Mouse (Mus musculus): ENCODE data around the gene Mroh3. TPM values are rescaled to one million over a fixed set of nuclear protein-coding genes. Genes with fewer than 3 reads are reported as not detected.

Gene Mroh3
- total RNA-seq, 2 experiments from 2014 or later = 1.2 to 1.8 TPM

DNA sequence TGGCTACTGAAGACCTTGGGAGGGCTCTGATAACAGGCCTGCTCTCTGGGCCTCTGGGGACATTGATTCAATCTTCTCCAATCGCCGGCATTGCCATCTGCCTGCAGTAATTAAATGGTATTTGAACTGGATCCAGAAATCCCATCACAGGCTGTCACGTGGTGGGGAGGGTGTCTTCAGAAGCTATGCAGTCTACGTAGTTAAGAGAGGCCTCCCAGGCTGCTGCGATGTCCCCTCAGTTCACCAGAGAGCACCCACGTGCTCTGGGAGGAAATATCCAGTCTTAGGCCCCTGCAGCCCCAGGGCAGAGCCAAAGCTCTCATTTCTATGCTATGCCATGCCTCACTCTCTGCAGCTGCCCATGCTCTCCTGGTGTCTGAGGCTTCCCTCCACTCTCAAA is 70.3 kb downstream of the Mroh3 start:
- peak in 1 of 2 experiments; percentile 54 for DNase-seq (ENCODE audit: extremely low spot score in 1 of 2, low spot score in 2 of 2)
- TF ChIP-seq CTCF (IDR thresholded peaks at IDR 0.05) = no peak
- peak overlapping the region; percentile 97 for H3K27ac ChIP-seq
- intact Hi-C loops (cut with DNase I) = no loop called here
- no peak overlapping the region for H3K4me3 ChIP-seq

DNA sequence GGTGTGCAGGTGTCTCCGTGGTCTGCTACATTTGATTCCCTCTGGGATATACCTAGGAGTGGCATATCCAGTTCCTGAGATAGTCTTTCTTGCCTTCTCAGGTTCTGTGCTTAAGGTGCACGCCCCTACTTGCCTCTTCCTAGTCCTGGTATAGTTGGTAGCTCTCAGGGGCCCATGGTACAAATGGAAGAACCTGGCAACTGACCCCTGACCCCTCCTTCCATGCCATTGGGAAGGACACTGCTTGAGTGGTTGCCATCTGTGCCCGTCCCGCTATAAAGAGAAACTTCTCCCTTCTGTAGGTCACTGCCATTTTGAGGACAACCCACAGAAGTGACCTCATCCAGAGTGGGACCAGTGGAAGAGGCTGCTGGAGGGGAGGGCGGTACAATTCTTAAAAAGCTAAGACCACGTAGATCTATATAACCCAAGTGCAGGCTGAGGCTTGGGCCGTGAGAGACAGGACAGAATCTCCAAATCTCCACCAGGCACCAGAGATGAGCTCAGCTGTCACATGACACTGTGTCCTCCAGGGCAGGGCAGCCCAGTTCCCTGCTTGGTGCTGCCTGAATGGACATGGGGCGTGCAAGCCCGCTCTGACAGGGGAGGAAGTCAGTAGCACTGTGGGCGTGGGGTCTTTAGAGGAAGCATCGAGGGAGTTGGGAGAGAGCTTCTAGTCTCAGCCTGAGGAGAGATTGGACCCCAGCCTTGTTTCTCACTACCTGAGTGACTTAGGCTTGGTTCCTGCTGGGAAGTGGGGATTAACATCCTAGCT is 71.3 kb downstream of the Mroh3 start:
- peak in 1 of 2 experiments; percentile 47 for DNase-seq (ENCODE audit: extremely low spot score in 1 of 2, low spot score in 2 of 2)
- no peak for TF ChIP-seq CTCF (IDR thresholded peaks at IDR 0.05)
- Histone ChIP-seq H3K4me3 (no peak overlapping the region), H3K27ac (peak overlapping the region; percentile 97)
- intact Hi-C loops (cut with DNase I) = no loop called here

DNA sequence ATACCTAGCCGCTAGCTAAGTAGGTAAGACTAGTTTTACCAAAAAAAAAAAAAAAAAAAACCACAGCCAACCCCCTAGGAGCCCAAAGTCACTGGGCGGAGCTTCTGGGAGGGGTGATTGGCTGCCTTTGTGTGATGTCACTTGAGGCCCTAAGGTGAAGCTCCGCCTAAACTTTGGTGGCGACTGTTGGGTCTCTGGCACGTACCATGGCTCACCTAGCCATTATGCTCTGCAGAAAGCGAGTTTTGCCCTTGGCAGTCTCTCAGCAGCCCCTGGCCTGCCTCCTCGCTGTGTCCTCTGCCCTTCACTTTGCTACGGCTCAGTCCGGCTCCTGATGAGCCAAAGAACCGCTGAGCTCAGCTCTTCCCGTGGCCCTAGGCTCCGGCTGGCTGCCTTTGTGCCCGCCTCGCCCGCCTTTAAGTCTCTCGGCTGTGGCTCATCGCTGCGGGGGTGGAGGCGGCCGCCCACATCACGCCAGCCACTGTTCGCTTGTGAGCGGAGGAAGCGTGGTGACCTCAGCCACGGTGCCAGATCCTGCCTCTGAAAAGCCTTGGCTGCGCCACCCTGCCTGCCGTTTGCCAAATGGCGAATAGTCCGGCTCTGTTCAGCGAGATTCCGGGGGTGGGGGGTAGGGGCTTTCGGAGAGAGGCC is 72.5 kb downstream of the Mroh3 start:
- no peak for TF ChIP-seq CTCF (IDR thresholded peaks at IDR 0.05)
- Histone ChIP-seq H3K4me3 (peak overlapping the region; percentile 50), H3K27ac (peak overlapping the region; percentile 97)
- peak; percentile 86 to 88 for DNase-seq (ENCODE audit: extremely low spot score in 1 of 2, low spot score in 2 of 2)
- intact Hi-C loops (cut with DNase I) = no loop called here

DNA sequence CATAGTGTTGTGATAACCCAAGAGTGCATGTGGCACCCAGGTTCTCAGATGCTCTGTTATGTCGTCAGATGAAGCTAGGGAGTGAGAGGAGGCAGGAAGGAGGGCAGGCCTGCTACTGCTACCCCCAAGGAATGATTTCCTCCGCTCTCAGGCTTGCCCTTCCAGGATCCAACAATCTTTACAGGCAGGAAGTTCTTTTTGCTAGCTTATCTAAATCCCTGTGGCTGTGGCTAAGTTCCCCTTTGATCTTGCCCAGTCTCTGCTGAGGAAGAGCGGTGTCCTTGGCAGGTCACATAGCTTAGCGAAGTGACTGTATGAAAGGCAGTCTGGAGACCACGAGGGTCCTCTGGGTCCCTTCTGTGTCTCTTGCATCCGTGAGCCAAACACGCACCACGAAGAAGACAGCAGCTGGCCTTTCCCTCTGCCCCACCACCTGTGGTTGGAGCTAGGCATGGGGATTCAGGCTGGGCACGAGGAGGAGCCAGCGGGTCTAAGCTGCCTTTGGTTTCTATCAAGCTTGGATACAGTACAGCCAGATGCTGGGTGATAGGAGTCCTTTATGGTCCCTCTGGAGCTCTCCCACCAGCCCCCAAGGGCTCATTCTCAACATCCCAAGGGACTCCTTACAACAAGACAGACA is 74.3 kb downstream of the Mroh3 start:
- intact Hi-C loops (cut with DNase I) = no loop called here
- DNase-seq (ENCODE audit: extremely low spot score in 1 of 2, low spot score in 2 of 2) = no peak
- no peak for TF ChIP-seq CTCF (IDR thresholded peaks at IDR 0.05)
- 0 out of 2 replicates have a peak overlapping the region, but pooled peaks have one; percentile 6 for H3K4me3 ChIP-seq
- peak overlapping the region; percentile 97 for H3K27ac ChIP-seq

DNA sequence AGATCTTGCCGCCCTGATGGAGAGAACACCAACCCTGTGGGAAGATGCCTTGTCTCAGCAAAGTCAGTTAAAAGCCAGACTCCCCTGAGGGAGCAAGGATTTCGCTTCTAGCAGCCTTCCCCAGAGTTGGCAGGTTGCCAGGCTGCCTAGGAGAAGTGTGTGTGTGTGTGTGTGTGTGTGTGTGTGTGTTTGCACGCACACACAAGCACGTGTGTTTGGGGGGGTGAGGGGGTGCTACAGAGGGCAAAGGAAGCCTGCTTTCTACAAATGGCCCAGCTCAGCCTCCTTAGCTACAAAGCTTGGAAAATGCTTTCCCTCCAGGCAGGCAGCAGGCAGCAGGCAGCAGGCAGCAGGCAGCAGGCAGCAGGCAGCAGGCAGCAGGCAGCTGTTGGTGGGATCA is 75.1 kb downstream of the Mroh3 start:
- intact Hi-C loops (cut with DNase I) = no loop called here
- H3K4me3 ChIP-seq = no peak overlapping the region
- DNase-seq (ENCODE audit: extremely low spot score in 1 of 2, low spot score in 2 of 2) = peak in 1 of 2 experiments; percentile 49

DNA sequence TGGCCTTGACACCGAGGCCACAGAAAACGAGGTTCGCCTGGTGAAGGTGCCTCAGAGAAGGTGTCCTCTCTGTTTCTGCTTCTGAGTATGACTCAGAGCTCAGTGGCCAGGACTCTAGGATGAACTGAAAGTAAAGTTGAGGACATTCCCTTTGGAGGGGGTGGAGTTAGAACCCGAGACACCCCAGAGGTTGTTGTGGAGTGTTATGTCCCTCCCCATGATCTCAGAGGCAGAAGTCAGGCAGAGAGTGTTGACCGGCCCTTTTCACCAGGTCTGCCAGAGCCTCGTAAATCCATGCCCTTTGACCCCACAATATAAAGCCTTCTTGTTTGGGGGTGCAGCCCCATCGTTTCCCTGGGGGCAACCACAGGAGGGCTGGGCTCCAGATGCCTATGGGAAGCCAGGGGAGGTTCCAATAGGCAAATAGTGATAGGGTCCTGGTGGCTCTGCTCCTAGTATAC is 75.5 kb downstream of the Mroh3 start:
- Histone ChIP-seq H3K27ac (peak overlapping the region; percentile 97), H3K4me3 (no peak overlapping the region)
- intact Hi-C loops (cut with DNase I) = no loop called here
- no peak for TF ChIP-seq CTCF (IDR thresholded peaks at IDR 0.05)
- DNase-seq (ENCODE audit: extremely low spot score in 1 of 2, low spot score in 2 of 2) = no peak

More for the DNA sequence above, 75.1 kb downstream of the Mroh3 start:
- no peak for TF ChIP-seq CTCF (IDR thresholded peaks at IDR 0.05)
- peak overlapping the region; percentile 97 for H3K27ac ChIP-seq

DNA sequence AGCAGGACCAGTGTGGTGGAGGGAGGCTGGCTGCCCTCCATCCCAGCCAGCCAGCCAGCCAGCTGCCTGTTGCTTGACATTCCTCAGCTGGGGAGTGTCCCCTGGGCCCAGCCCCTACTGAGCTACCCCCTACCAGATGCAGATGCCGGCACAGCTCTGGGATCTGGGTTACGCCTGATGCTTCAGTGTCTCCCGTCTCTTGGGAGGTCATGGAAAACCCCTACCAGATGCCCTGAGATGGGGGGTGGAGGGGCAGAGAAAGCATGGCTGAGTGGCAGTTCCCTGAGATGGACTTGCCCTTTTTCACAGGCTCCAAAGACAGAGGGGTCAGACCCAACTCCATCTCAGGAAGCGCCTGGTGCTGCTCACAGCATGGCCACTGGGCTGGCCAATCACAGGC is 76.1 kb downstream of the Mroh3 start:
- Histone ChIP-seq H3K4me3 (peak overlapping the region; percentile 19; the same call in 1 of the 2 replicates), H3K27ac (peak overlapping the region; percentile 97)
- no peak for TF ChIP-seq CTCF (IDR thresholded peaks at IDR 0.05)
- intact Hi-C loops (cut with DNase I) = no loop called here
- no peak for DNase-seq (ENCODE audit: extremely low spot score in 1 of 2, low spot score in 2 of 2)

DNA sequence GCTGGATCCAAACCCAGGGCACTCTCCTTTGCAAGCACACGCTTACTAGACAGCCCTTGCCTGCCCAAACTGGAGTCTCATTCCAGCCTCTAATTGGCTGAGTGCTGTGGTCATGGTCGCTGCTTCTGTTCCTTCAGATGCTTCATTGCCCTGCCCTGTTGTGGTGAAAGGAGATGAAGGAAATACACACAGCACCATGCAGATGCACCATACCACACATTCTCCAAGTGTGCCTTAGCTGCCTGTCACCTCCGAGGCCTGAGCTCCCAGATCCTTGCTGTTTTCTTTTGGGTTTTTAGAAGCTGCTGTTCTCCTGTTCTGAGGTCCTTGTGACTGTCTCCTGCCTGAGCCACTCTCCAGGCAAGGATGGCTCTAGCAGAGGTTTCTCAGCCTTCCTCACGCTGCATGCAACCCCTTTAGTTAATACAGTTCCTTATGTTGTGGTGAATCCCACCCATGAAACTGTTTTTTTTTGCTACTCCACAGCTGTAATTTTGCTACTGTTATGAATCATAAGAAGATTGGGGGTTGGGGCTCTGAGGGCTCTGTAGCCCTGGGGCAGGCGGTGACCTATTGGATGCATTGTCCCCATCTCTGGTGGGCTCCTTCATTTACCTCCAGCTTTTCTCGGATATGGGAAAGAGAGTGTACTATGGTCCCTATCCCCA is 76.7 kb downstream of the Mroh3 start:
- Histone ChIP-seq H3K4me3 (peak overlapping the region; percentile 19; the same call in 1 of the 2 replicates), H3K27ac (peak overlapping the region; percentile 69)
- no peak for DNase-seq (ENCODE audit: extremely low spot score in 1 of 2, low spot score in 2 of 2)
- TF ChIP-seq CTCF (IDR thresholded peaks at IDR 0.05) = no peak
- intact Hi-C loops (cut with DNase I) = no loop called here

DNA sequence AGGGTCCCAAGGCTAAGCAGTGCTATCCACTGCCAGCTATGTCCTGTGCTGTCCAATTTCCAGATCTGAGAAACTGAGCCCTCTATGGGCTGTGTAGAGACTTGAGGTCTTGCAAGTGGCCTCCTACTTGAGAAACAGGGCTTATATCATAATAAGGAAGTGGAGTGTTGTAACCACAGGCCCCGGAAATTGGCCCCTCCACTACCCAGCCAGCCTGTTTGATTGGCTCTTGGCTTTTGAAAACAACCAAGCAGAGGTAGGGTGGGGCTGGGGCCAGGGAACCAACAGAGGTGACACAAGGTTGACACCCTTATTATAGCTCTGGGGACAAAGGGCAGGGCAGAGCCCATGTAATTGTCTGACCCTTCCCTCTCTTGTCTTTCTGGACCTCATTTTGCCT is 77.6 kb downstream of the Mroh3 start:
- peak overlapping the region; percentile 69; the same call in 1 of the 2 replicates for H3K27ac ChIP-seq
- no peak overlapping the region for H3K4me3 ChIP-seq
- intact Hi-C loops (cut with DNase I) = no loop called here
- no peak for TF ChIP-seq CTCF (IDR thresholded peaks at IDR 0.05)
- DNase-seq (ENCODE audit: extremely low spot score in 1 of 2, low spot score in 2 of 2) = no peak

DNA sequence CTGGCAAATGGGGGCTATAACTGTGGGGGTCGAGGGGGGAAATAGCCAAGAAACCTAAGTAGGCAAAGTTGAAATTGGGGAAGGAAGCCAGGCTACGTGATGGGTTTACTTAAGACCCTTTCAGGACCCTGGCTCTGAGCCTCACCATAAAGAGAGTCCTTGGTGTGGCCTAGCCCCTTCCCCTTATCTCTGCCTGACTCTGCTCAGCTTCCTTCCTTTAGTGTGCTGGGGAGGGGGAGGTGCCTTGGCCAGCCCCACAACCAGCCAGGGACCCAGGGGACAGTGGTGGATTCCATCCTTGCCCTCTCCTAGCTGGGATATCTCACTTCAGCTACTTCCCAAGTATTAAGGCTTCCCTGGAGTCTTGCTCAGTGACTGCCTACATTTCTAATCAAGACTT is 78.1 kb downstream of the Mroh3 start:
- DNase-seq (ENCODE audit: extremely low spot score in 1 of 2, low spot score in 2 of 2) = no peak
- Histone ChIP-seq H3K27ac (peak overlapping the region; percentile 96; the same call in 1 of the 2 replicates), H3K4me3 (peak overlapping the region; percentile 63; the same call in 1 of the 2 replicates)
- intact Hi-C loops (cut with DNase I) = loop anchor here (5.0 kb wide), 1 partner anchor 82 kb away; the partner anchor contains the start of genes Ascl5 and Cacna1s
- TF ChIP-seq CTCF (IDR thresholded peaks at IDR 0.05) = no peak

DNA sequence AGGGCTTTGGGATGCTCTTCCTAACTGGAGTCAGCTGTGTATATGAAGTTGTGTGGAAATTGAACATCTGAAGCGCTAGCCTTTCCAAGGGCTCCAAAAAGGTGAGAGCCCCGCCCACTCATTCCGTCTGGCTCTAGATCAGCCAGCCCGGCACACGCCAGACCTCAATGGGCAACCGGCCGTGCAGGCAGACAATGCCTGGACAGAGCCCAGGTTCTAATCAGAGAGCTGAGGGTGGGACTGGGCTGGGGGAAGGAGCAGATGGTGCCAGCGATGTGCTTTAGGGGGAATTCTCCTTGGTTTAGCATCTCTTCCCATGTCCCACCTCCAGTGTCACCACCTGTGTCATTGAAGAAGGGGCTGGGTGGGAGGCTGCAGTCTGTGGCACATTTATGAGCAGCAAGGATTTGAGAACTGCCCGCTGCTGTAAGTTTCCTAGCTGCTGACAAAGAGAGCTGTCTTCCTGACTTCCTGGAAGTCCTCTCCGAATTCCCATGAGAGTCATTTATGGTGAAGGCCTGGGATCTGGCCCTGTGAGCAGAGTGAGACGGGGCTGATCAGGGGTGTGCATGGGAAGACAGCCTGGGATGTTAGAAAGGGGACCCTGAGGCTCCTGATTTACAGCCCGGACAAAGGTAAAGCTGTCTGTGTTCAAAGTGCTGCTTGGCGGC is 78.9 kb downstream of the Mroh3 start:
- TF ChIP-seq CTCF (IDR thresholded peaks at IDR 0.05) = no peak
- H3K27ac ChIP-seq = peak overlapping the region; percentile 96
- intact Hi-C loops (cut with DNase I) = loop anchor here (2.0 to 5.0 kb wide), 2 partner anchors 73 to 81 kb away; partner anchors contain the start of genes Ascl5 and Cacna1s
- peak overlapping the region; percentile 63 for H3K4me3 ChIP-seq
- DNase-seq (ENCODE audit: extremely low spot score in 1 of 2, low spot score in 2 of 2) = no peak

Measured in left cerebral cortex, adult 2 months (tissue).